8 mouse cellular contexts compared by ENCODE assay signal in genomic region chr13:45001911-45002615, GRCm38 (mm10). TPM values are rescaled to one million over a fixed set of nuclear protein-coding genes. Genes with fewer than 3 reads are reported as not detected.
DNase-seq lines count a peak whose midpoint lies in the region; ATAC-seq and TF ChIP-seq lines count a peak whose summit lies in the region.

Dtnbp1 (minus strand) TSS chr13:45002147.

- H3K4me3 ChIP-seq in bone marrow, adult 2 months (replicated peaks; ENCODE audit: control insufficient read depth, low read depth, low read length), result peak within 1 kb of the TSS; percentile 90
- H3K4me3 ChIP-seq in embryonic facial prominence, embryonic 15.5 days (replicated peaks), result peak within 1 kb of the TSS; percentile 88
- peak within 1 kb of the TSS; percentile 95 for H3K4me3 ChIP-seq in heart, embryonic 10.5 days
- H3K4me3 ChIP-seq in kidney, embryonic 15.5 days (replicated peaks), result peak within 1 kb of the TSS; percentile 96
- peak within 1 kb of the TSS; percentile 81 for H3K4me3 ChIP-seq in liver, embryonic 11.5 days (ENCODE audit: low read depth, low read length)

- peak within 1 kb of the TSS; percentile 84 for H3K27ac ChIP-seq in bone marrow, adult 2 months (ENCODE audit: control insufficient read depth, insufficient read depth, low read depth, low read length, poor library complexity)
- H3K27ac ChIP-seq in embryonic facial prominence, embryonic 15.5 days (replicated peaks), result peak within 1 kb of the TSS; percentile 78
- peak within 1 kb of the TSS; percentile 94 for H3K27ac ChIP-seq in heart, embryonic 10.5 days
- peak within 1 kb of the TSS; percentile 93 for H3K27ac ChIP-seq in kidney, embryonic 15.5 days
- H3K27ac ChIP-seq in liver, embryonic 11.5 days (ENCODE audit: low read depth, low read length), result peak within 1 kb of the TSS; percentile 33; the same call in 1 of the 2 replicates

- TF ChIP-seq CTCF in bone marrow, adult 2 months (IDR thresholded peaks at IDR 0.05; ENCODE audit: control insufficient read depth, insufficient read depth, low read length), result peak; percentile 20; the same call in 1 of the 2 replicates

- no peaks in the 10 kb centered on the region for H3K36me3 ChIP-seq in embryonic facial prominence, embryonic 15.5 days
- H3K36me3 ChIP-seq in heart, embryonic 10.5 days, result no peaks in the 10 kb centered on the region
- H3K36me3 ChIP-seq in kidney, embryonic 15.5 days, result peaks cover 8% of the 10 kb centered on the region; the same call in 1 of the 2 replicates
- H3K36me3 ChIP-seq in liver, embryonic 11.5 days (ENCODE audit: control insufficient read depth, insufficient read depth, low read length), result no peaks in the 10 kb centered on the region
- H3K36me3 ChIP-seq in splenic B cell, adult 2 months (ENCODE audit: control insufficient read depth, insufficient read depth, low read length, poor library complexity, severe bottlenecking), result no peaks in the 10 kb centered on the region

- no peak; the same call in 1 of the 2 replicates for TF ChIP-seq POLR2A in bone marrow, adult 2 months (IDR thresholded peaks at IDR 0.05; ENCODE audit: borderline replicate concordance, control insufficient read depth, low read depth, low read length)

- no peaks in the 10 kb centered on the region for H3K9me3 ChIP-seq in embryonic facial prominence, embryonic 15.5 days (replicated peaks)
- no peaks in the 10 kb centered on the region for H3K9me3 ChIP-seq in heart, embryonic 10.5 days
- no peaks in the 10 kb centered on the region for H3K9me3 ChIP-seq in kidney, embryonic 15.5 days (replicated peaks)
- no peaks in the 10 kb centered on the region for H3K9me3 ChIP-seq in liver, embryonic 11.5 days (ENCODE audit: control insufficient read depth, low read length)

- peak; percentile 89 for ATAC-seq in embryonic facial prominence, embryonic 15.5 days (ENCODE audit: insufficient number of reproducible peaks, low FRiP score, low TSS enrichment, low read depth)
- ATAC-seq in kidney, embryonic 15.5 days (replicated peaks; ENCODE audit: low FRiP score), result peak; percentile 92
- peak; percentile 90 for ATAC-seq in liver, embryonic 11.5 days (replicated peaks; ENCODE audit: low FRiP score)

- peak within 1 kb of the TSS; percentile 77 for H3K9ac ChIP-seq in embryonic facial prominence, embryonic 15.5 days
- peak within 1 kb of the TSS; percentile 88 for H3K9ac ChIP-seq in kidney, embryonic 15.5 days
- peak within 1 kb of the TSS; percentile 80 for H3K9ac ChIP-seq in liver, embryonic 11.5 days (ENCODE audit: low read depth, low read length)

- H3K4me1 ChIP-seq in bone marrow, adult 2 months (ENCODE audit: control insufficient read depth, insufficient read depth, low read length), result peaks cover 3% of the 10 kb centered on the region; the same call in 1 of the 2 replicates
- H3K4me1 ChIP-seq in embryonic facial prominence, embryonic 15.5 days, result peaks cover 21% of the 10 kb centered on the region
- peaks cover 28% of the 10 kb centered on the region for H3K4me1 ChIP-seq in heart, embryonic 10.5 days
- H3K4me1 ChIP-seq in kidney, embryonic 15.5 days, result peaks cover 32% of the 10 kb centered on the region
- H3K4me1 ChIP-seq in liver, embryonic 11.5 days (replicated peaks; ENCODE audit: control insufficient read depth, insufficient read depth, low read length), result peaks cover 3% of the 10 kb centered on the region; the same call in 1 of the 2 replicates

- no peaks in the 10 kb centered on the region for H3K27me3 ChIP-seq in embryonic facial prominence, embryonic 15.5 days
- no peaks in the 10 kb centered on the region for H3K27me3 ChIP-seq in heart, embryonic 10.5 days (ENCODE audit: insufficient read depth, poor library complexity, severe bottlenecking)
- no peaks in the 10 kb centered on the region for H3K27me3 ChIP-seq in kidney, embryonic 15.5 days
- no peaks in the 10 kb centered on the region for H3K27me3 ChIP-seq in liver, embryonic 11.5 days (replicated peaks; ENCODE audit: control insufficient read depth, insufficient read depth, low read length)
- no peaks in the 10 kb centered on the region for H3K27me3 ChIP-seq in splenic B cell, adult 2 months (ENCODE audit: control insufficient read depth, insufficient read depth, low read length, poor library complexity, severe bottlenecking)

- WGBS in bone marrow, adult 2 months, result 4% methylated on average over 56 of the region's 68 CpGs
- WGBS in embryonic facial prominence, embryonic 15.5 days, result under 1% methylated on average over 58 of the region's 68 CpGs
- WGBS in heart, embryonic 10.5 days, result under 1% methylated on average over 67 of the region's 68 CpGs
- whole genome bisulfite sequencing in kidney, embryonic 15.5 days, result under 1% methylated on average over 65 of the region's 68 CpGs
- under 1% methylated on average over 66 of the region's 68 CpGs for WGBS in liver, embryonic 11.5 days

- H3K4me2 ChIP-seq in embryonic facial prominence, embryonic 15.5 days (replicated peaks), result peak within 1 kb of the TSS; percentile 68
- H3K4me2 ChIP-seq in kidney, embryonic 15.5 days, result peak within 1 kb of the TSS; percentile 85
- H3K4me2 ChIP-seq in liver, embryonic 11.5 days, result peak within 1 kb of the TSS; percentile 85

- peak; percentile 81 for DNase-seq in A20 (ENCODE audit: low read depth, low spot score)
- DNase-seq in heart, embryonic 10.5 days (ENCODE audit: low spot score), result no peak
- peak; percentile 76 for DNase-seq in liver, embryonic 11.5 days (ENCODE audit: low spot score)
- DNase-seq in naive thymus-derived CD4-positive, alpha-beta T cell, adult 2 months (ENCODE audit: low read depth), result peak; percentile 84
- DNase-seq in splenic B cell, adult 2 months (ENCODE audit: low read depth, low spot score), result peak; percentile 81

RNA-seq across cellular contexts. Expression of gene Dtnbp1, which starts in this region (rescaled TPM):
- 12.3 and 27.6 TPM in 2 replicates for polyA plus RNA-seq in bone marrow, adult 2 months (2011; ENCODE audit: insufficient read depth, insufficient read length, low replicate concordance, missing spikeins)
- 63.8 and 65.7 TPM in 2 replicates for polyA plus RNA-seq in embryonic facial prominence, embryonic 15.5 days (2015; fragmentation: Nextera tagmentation; extraction: Ambion mirVana)
- 75.0 and 80.9 TPM in 2 replicates for polyA plus RNA-seq in heart, embryonic 10.5 days (2016; fragmentation: Nextera tagmentation; extraction: Ambion mirVana)
- 75.1 and 84.1 TPM in 2 replicates for polyA plus RNA-seq in kidney, embryonic 15.5 days (2015; fragmentation: Nextera tagmentation; extraction: Ambion mirVana)
- 41.5 and 42.3 TPM in 2 replicates for polyA plus RNA-seq in liver, embryonic 11.5 days (2014; fragmentation: Nextera tagmentation; extraction: Ambion mirVana)

Comparison
In these comparisons a context has a peak if more than half of its experiments do, and no peak if none do; other contexts are left out.
1. H3K27ac ChIP-seq: peak in every context shown above with its lines; median percentile 94 in heart, embryonic 10.5 days; 93 in kidney, embryonic 15.5 days; 84 in bone marrow, adult 2 months; 78 in embryonic facial prominence, embryonic 15.5 days; 33 in liver, embryonic 11.5 days.